Mouse (Mus musculus) embryonic fibroblast, embryonic 13.5 days (primary cell): ENCODE results near the gene Sprr2a2.
"Not testable (repeated sequence)": the region's sequence is repeated elsewhere in the genome, so short reads cannot be mapped to it uniquely, and the experiment has no call there.

Experiments
- CTCF ChIP-seq: IDR thresholded peaks from 2 replicates; pipeline ENCODE4 v1.5.1; 2011; ENCODE audit warnings: mild to moderate bottlenecking, control low read depth, low read length, moderate library complexity, borderline replicate concordance; ENCODE audit not compliant: insufficient read depth
- POLR2A ChIP-seq: IDR thresholded peaks from 2 replicates; pipeline ENCODE4 v1.6.1; 2011; ENCODE audit warnings: low read depth, mild to moderate bottlenecking, control low read depth, low read length, moderate library complexity

GRCm38 (mm10) chr3:92246245-92246644 is 30.5 kb downstream of the Sprr2a2 start:
- not testable (repeated sequence) for TF ChIP-seq POLR2A, CTCF
